Mouse (Mus musculus) embryonic fibroblast, embryonic 13.5 days (primary cell): ENCODE results near the gene Terf2ip.

Source experiments
- CTCF ChIP-seq: IDR thresholded peaks from 2 replicates; pipeline ENCODE4 v1.5.1; 2011; ENCODE audit warnings: mild to moderate bottlenecking, control low read depth, low read length, moderate library complexity, borderline replicate concordance; ENCODE audit not compliant: insufficient read depth
- POLR2A ChIP-seq: IDR thresholded peaks from 2 replicates; pipeline ENCODE4 v1.6.1; 2011; ENCODE audit warnings: low read depth, mild to moderate bottlenecking, control low read depth, low read length, moderate library complexity

DNA sequence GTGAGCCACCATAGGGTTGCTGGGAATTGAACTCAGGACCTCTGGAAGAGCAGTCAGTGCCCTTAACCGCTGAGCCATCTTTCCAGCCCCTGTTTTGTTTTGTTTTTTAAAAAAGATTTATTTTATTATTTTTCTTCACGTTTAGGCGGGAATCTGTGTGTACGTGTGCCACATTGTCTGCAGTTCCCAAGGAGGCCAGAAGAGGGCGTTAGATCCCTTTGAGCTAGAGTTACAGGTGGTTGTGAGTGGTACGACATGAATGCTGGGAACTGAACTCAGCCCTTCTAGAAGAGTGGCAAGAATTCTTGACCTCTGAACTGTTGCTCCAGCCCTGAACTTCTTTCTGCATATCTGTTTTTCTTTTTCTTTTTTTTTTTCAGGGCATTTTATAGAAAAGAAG, 38.8 kb downstream of the Terf2ip start:
- no peak for TF ChIP-seq POLR2A
- TF ChIP-seq CTCF: no peak
